Comparison of ENCODE assay signal across 15 mouse cellular contexts in the genomic region with DNA sequence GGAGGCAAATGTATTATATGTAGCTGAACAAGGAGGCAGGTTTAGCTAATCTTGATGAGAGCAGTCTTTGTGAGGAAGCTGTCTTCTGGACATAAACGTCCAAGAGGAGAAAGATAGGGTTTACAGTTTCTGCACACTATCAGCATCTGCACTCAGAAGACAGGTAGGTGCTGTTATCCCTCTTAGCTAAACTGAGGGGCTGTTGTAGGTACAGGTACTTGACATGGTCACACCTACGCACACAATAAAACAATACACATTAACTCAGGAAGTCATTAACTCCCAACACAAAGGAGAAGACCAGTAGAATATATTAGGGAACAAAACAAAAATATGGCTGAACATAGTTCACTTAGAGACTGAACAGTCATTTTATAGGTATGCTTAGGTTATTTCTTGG.
"Had no signal": no experiment of that assay in that cellular context is flagged by ENCODE, and none has a peak within 500 bp of the region (broad histone marks: within the 10 kb centered on the region; RNA-seq: fewer than 3 reads in every experiment).

No protein-coding gene starts in this region.

- H3K36me3 ChIP-seq: neural tube, embryonic 15.5 days; stomach, embryonic 15.5 days had no signal

- H3K9ac ChIP-seq: neural tube, embryonic 15.5 days; stomach, embryonic 15.5 days had no signal

- DNase-seq: retina, postnatal 1 day; right cerebral cortex, adult 18-20 months; right cerebral cortex, postnatal 14 days; right cerebral cortex, postnatal 25 days; right cerebral cortex, postnatal 4 days; spleen, adult 18-20 months; thymus, adult 18-20 months; thymus, adult 2 months; thymus, postnatal 14 days; thymus, postnatal 25 days; thymus, postnatal 36 days; thymus, postnatal 4 days had no signal

- H3K4me2 ChIP-seq: neural tube, embryonic 15.5 days; stomach, embryonic 15.5 days had no signal

- H3K9me3 ChIP-seq: neural tube, embryonic 15.5 days; stomach, embryonic 15.5 days had no signal

- H3K27ac ChIP-seq: neural tube, embryonic 15.5 days; stomach, embryonic 15.5 days; stomach, postnatal 0 days had no signal

- H3K4me1 ChIP-seq: neural tube, embryonic 15.5 days; stomach, embryonic 15.5 days had no signal

- H3K27me3 ChIP-seq: neural tube, embryonic 15.5 days; stomach, embryonic 15.5 days had no signal

- H3K4me3 ChIP-seq: neural tube, embryonic 15.5 days; stomach, embryonic 15.5 days had no signal
